Mouse (Mus musculus) layer of hippocampus, adult 8-10 months (tissue): ENCODE data around the gene Aimp1. TPM values are rescaled to one million over a fixed set of nuclear protein-coding genes. Genes with fewer than 3 reads are reported as not detected.
A peak's percentile ranks its signal among the peaks of the same experiment; 100 is the strongest.

ENCODE experiments used
- DNase-seq, 2 experiments: peaks; one replicate each; pipeline ENCODE4 v3.0.0; 2022; ENCODE audit warnings: low spot score in 2 of 2
- total RNA-seq, 4 experiments: library from RNA; stranded (reverse); gene quantifications; 2 replicates each; pipeline ENCODE4 v1.2.4; 2022

The Aimp1 gene
- total RNA-seq, result 10 to 100 TPM; 51.2 to 60.4 (median 55.7) TPM

DNA sequence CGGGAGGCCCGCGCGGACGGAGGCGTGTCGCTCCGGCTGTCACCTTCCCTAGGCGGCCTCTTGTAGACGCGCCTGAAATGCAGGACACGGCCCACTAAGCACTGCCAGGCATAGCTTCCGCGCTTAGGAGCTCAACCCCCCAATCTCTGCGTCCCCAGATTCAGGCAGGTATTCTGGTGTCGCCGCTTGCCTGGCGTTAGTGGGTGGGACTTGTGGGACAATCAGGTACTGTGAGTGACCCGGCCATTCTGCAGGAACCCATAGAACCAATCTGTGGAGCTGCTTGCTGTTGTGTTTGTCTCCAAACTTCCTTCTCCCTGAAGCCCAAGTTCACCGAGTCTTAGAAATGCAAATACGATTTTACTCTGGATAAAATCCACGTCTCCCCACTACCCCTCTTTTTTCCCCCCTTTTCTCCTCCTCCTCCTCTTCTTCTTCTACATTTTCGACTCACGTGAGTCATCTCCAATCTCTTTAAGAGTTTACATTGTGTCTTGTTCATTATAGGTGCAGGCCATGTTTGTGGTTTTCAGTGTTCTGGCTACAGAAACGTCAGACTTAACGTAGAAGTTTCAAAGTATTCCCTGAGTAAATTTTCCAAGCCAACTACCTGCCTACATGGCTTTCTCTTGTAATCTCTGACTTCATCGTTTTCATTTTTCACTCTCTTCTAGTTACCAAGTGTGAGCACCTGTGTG is at the start of gene Aimp1:
Gene Aimp1 (minus strand): TSS at position 140 of the 698 bp plus-strand sequence.
- DNase-seq, result no peak

DNA sequence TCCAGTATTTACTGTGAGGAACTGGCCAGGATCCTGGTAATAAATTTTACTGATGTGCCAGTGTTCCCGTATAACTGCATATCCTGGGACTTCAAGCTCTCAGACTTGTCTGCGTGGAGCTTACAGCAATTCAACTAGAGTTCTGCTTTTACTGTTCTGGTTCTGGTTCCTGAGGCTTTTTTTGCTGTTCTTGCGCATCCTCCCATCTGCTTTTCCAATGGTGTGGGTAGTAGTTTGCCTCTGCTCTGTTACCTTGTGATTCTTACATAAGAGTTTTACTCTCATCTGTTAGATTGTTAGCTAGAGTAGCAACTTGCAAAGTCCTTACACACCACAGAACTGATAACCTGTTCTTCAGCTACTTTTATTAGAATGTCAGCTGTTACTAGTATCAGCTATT is 40.2 kb upstream of the Aimp1 start:
- peak in 1 of 2 experiments; percentile 28 for DNase-seq

DNA sequence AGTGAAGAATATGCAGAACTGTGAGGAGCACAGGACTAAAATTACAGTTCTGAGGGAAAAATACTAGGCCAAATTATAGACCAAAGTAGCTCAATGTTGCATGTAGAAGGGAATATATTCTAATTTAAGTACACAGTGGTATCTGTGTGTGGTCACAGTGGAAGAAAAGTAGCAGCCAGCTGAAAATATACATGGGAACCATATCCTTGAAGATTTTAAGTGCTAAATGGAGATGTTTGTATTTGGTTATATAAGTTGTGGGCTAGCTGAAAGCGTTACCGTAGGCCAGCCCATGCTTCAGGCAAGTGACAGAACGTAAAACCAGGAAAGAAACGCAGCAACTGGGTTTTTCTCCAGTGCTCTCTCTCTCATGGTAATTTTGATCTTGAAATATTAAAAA is 33.1 kb upstream of the Aimp1 start:
- no peak for DNase-seq

DNA sequence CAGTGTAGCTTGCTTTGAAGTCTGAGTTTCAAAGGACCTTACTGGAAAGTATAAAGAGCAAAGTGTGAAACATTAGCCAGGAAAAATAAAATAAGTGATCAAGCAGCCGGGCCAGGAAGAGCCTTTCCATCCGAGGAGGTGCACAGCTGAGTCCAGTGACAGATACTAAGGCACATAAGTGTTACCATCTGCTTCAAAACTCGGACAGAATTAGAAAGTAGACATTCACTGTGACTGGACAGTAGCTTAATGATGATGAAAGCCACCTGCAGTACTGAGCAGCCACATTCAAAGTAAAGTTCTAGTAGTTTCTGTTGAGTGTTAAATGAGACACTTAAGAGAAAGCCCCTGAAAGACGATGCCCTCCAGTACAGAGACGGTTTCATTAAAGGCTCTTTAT is 29.7 kb upstream of the Aimp1 start:
- DNase-seq, result no peak

DNA sequence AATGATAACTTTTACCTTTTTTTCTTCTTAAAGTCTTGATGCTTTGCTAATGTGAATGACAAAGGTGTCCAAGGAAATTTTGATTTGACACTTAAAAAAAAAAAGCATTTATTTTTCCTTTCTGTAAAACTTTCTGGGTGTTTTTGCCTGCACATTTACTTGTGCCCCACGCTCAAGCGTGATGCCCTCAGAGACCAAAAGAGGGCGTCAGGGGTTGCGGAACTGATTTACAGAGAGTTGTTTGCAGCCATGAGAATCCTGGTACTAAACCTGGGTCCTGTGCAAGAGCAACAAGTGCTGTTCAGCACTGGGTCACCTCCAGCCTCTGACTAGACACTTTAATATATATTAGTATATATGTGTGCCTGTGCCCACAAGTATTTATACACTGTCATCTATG is 22.8 kb upstream of the Aimp1 start:
- no peak for DNase-seq

DNA sequence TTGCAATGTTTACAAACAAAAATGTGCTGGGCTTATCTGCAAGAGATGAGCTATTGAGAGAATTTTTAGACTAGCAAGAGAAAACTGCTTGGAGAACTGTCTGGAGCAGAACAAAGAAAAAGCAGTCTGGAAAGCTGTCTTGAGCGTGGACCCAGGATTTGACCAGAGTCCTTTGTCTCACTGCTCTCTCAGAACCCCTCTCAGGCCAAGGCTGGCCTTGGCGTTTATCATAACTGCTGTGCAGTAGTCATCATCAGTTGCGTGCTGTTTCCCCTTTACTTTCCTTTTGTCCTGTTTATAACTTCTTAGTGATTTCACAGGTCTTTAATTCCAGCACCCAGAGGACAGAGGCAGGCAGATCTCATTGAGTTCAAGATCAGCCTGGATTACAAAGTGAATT is 20.0 kb upstream of the Aimp1 start:
- no peak for DNase-seq

DNA sequence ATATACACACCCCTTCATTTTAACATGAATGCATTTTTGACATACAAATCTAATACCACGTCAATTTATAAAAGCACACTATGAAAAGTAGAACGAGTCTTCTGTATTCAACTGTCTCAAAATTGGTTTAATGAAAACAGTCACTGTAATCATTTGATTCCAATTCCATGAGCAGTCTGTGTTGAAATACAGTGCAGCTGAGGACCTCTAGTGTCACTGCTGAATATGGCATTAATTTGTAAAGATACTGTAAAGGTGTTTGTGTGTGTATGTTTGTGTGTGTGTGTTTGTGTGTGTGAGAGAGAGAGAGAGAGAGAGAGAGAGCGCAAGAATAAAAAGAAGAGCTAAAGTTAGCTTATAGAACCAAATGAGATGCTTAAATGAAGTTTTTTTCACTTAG is 17.2 kb upstream of the Aimp1 start:
- DNase-seq, result no peak

DNA sequence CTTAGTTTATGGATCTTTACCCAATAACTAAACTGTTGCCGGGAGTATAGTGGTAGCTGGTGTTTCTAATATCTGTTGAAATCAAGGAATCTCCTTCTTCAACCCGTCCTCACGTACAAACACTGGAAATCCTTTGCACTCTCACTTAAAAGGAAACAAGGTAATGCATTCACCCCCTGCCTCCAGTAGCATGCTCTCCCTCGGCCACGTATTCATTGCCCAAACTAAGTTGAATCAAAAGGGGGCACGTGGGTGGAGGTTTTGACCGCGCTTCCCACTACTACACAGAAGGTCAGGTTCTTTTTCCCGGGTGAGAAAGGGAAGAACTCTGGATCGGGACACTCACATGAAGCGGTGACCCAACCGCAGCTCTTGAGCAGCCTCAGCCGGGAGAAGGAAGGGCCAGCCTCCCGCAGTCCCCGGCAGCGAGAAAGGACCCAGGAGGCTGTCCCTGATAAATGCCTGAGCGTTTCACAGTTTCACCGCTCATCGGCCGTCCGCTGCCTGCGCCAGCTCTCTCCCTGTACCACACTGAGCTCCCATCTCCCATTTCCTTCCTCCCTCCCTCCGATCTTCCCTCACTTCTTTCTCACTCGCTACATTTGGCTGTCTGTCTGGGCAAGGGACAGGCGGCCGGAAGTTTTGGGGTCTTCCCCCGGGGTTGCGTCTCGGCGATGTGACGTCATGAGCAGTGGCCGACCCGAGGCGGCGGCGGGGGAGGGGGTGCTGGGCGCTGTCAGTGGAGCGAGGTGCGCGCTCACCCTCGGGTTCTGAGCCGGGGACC is 531 bp downstream of the Aimp1 start, which contains the start of gene Tbck:
Gene Tbck (plus strand): TSS at position 698 of the 784 bp plus-strand sequence.
- peak; percentile 88 to 95 for DNase-seq

DNA sequence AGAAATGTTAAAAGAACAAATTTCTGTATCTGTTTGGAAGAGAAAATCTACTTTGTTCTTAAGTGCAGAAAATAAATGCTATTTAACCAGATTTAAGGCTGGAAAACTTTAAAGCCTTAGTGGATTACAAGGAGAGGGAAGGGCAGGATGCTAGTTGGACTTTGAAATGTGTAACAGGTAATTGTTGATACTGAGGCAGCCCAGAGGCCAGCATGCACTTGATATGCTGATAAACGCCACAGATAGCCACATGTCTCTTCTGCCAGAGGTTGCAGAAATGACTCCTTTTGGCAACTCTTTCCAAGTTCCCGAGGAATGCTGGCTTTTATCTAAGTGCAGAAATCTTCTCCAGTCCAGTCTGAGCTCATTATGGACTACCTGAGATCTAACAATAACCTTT is 6.7 kb downstream of the Aimp1 start:
- no peak for DNase-seq

DNA sequence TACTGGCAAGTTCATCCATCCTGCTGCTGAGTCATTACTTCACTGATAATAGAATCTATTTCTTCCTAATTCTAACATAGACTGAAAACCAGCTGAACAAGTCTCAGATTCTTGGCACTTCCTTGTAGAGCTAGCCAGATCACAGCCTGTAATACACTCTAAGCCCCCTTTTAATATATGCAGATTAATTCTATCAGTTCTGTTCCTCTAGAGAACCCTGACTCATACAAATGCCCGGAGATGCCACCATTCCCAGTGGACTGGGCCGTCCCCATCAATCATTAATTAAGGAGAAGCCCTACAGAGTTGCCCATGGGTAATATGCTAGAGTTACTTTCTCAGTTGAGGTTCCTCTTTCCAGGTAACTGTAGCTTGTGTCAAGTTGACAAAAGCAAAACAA is 28.2 kb downstream of the Aimp1 start:
- DNase-seq, result no peak

DNA sequence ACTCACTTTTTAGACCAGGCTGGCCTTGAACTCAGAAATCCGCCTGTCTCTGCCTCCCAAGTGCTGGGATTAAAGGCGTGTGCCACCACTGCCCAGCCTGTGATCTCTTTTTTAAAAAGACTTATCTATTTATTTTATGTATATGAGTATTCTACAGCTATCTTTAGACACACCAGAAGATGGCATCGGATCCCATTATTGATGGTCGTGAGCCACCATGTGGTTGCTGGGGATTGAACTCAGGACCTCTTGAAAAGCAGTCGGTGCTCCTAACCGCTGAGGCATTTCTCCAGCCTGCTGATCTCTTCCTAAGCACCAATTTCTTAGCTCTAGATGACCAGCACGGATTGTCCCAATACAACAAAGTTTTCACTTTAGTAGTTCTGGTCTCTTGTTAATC is 30.2 kb downstream of the Aimp1 start:
- DNase-seq, result no peak

DNA sequence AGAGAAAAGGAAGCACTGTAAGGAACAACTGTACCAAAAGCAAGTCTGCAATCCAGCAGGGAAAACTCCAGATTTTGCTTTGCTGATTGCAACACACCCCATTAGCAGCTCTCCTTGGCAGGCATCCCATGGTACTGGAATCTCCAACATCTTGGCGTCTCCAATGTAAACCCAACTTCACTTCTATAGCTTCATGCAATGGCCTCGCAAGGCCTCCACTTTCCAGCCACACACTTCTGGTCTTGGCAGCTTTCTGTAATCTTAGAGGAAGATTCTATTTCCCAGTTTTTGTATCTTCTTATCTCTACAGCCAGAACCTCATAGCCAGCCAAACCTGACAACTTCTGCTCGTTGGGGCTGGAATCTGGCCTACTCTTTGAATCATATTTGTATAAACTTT is 32.4 kb downstream of the Aimp1 start:
- peak in 1 of 2 experiments; percentile 19 for DNase-seq

DNA sequence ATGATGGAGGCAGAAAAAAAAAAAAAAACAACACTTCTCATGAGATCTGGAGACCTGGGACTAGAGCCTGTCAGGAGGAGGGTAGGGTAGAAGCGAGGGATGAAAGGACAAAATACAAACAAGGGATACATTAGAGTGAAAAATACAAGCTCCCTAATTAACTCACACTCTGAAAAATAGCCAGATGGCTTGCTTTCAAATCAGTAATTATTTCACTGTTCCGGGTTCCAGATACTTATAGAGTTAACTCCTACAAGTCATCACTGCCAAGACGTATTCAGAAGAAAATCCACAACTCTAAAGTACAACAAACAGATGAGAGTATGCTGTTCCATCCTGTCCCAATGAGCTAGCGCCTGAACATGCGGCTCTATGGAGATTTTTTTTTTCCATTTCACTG is 34.0 kb downstream of the Aimp1 start:
- no peak for DNase-seq

DNA sequence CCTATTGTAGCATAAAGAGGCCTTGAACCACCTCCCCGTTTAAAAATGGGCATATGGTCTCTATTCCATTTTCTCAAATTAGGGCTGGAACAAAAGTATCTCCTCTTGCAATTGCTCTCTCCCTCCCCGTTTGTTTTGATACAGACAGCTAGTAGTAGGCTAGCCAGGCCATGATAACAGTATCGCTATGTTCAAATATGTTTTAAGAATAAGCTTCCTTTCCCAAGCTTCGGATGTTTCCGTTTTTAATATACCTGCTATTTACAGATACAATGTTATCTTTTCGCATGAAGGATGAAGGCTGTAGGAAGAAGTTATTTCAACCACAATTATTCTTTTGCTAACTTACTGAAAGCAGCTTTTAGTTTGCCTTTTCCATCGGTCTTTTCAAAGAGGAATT is 34.8 kb downstream of the Aimp1 start:
- DNase-seq, result no peak

DNA sequence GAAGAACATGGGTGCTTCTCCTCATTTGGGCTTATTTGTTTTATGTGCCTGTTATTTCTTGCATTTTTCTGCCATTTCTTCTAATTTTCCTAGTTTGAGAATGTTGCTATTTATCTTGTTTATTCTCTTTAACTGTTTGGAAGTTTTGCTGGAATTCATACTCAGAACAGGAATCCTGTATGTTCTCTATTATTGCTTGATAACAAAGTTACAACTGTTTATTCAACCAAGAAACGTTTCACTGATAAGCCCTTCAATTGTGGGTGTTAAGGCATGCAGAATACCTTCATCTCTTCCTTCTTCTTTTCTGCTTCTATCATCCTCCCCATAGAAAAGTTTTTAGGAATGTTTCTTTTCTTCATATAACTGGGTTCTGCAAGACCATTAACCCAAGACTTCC is 37.4 kb downstream of the Aimp1 start:
- no peak for DNase-seq

DNA sequence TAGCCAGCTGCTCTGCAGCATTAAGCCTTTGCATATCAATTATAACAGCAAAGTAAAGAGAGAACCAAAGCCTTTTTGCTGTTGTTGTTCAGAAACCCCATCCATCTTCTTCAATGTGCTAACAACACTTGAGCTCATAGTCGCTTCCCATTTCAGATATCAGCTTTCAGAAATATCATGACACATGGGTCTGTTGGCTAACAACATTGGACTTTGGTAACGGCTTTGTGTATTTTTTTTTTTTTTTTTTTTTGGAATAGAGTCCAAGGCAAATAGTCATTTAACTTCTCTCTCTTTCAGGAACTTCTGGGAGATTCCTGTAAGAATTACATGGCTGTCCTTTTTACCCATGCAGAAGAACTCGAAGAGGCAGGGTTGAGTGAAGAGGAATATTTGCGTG is 40.1 kb downstream of the Aimp1 start:
- no peak for DNase-seq

DNA sequence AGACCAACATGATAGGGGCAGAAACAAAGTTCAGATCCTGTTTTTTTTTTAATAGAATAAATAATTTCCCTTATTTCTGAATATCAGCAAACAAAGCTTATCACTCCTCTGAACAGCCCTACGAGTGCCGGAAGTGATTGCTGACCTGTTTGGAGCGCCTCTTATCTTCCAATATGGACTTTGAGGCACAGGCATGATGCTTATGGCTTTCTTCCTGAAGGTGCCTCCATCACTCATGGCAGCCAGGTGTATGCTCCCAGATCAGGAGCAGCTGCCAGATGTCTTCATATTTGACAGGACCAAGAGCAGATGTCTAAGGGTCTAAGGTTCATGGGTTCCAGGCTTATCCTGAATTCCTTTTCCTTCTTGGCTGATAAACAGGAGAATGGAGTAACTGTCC is 47.1 kb downstream of the Aimp1 start:
- DNase-seq, result no peak

DNA sequence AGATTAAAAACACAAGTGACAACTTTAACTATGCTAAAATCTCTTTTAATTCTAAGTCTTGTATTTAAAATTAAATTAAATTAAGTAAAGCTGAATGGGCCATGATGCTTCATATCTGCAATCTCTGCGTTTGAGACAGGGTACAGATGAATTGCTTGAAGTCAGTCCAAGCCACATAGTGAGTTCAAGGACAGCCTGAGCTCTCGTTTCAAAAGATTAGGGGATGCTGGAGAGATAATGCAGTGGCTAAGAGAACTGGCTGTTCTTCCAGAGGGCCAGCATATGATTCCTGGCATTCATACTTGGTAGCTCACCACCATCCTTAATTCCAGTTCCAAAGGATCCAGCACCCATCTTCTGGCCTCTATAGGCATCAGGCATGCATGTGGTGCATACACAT is 50.9 kb downstream of the Aimp1 start:
- no peak for DNase-seq

DNA sequence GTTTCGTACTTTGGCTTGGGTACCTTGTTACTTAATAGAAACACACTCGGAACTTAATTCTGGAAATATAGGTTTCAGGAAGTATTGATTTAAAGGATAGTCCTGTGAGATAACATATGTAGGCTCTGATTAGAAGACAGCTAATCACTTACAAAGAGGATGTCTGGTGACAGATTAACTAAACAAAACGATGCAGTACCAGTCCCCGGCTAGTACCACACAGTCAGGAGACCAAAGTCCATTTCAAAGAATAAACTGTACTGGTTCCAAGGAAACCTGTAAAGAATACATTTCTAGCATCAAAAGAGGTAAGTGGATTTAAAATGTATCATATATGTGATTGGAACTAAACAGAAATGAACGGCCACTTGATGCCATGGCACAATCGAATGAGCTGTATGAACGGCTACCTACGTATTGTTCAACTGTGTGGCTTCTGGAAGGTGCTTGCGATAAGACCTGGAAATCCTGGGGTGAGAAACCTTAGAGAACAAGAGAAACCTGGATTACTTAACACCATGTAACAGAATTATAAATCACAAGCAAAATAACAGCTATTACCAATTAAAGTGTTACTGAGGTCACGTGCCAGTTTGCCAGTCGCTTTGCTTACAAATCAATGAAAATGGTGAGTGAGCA is 54.5 kb downstream of the Aimp1 start, which contains the start of gene Gimd1:
Gene Gimd1 (plus strand): TSS at position 220 of the 639 bp plus-strand sequence.
- DNase-seq, result no peak

DNA sequence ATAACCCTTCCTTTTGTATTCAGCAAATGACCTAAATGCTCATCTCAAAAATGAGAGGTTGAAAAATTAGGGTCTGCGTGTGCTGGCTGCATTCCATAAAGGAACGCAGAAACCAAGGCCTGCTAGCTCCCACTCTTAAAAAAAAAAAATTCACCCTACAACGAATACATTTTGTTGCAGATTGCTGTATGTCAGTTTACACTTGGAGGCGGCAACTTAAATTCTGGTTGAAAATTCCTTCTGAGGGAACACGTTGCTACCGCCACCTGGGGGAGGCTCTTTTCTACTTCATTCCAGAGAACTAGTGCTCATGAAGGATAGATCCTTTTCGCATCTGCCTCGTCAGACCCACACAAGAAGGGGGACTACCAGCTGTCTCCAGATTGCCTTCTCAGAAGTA is 55.4 kb downstream of the Aimp1 start:
- no peak for DNase-seq
